Mouse (Mus musculus) olfactory bulb, adult 2 months (tissue): ENCODE data around the gene Cog5.

Experiments used
- CTCF ChIP-seq: fragments of 200-500 bp; IDR thresholded peaks from 2 replicates; pipeline ENCODE4 v1.5.1; 2012; ENCODE audit warnings: low read depth, mild to moderate bottlenecking, low read length, moderate library complexity; ENCODE audit not compliant: insufficient read depth
- POLR2A ChIP-seq: fragments of 200-500 bp; IDR thresholded peaks from 2 replicates; pipeline ENCODE4 v1.6.1; 2012; ENCODE audit warnings: mild to moderate bottlenecking, low read depth, low read length, moderate library complexity; ENCODE audit not compliant: insufficient read depth

DNA sequence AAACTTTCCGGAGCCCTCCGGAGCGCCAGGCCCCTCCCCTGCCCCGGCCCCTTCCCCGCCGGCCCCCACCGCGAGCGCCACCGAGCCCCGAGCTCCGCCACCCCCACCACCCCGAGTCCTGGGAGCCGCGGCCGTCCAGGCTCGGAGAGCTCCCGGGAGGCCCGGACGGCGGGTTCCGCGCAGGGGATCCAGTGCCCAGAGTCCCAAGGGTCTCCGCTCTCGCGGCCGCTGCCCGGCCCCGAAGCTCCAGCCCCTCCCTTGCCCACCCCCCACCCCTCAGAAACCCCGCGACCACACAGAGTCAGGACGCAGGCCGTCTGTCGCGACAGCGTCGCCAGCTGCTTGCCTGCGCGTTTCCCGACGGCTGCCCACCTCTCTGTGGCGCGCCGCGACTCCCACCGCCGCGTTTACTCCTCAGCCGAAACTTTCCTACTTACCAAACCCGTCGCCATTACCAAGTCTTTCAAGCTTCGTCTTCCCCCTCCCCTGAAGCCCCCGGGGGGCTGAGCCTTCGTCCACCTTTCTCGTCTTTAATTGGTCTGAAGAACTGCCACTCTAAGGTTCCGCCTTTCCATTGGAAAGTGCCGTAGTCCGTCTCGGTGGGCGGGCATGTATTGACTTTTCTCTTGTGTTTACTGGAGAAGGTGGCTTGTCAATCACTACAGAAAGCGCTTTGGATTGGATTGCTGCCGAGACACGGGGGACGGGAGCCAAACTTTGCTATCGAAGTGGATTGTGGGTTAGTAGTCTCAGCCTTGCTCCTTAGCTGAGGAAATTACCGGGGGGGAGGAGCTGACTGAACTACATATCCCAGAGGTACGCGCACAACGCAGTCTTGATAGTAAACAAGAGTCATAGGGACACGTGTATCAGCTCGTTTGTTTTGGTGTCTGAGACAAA is 295.3 kb downstream of the Cog5 start, which contains the start of gene Hbp1:
- TF ChIP-seq POLR2A (peak; percentile 45; the same call in 1 of the 2 replicates), CTCF (no peak)
